Mouse (Mus musculus) bone marrow, adult 2 months (tissue): Measurements from ENCODE around the gene Rftn1. TPM values are rescaled to one million over a fixed set of nuclear protein-coding genes. Genes with fewer than 3 reads are reported as not detected.

Experiments
- H3K27ac ChIP-seq: fragments of 200-500 bp; 2 replicates; pipeline ENCODE4 v1.5.1; 2012; ENCODE audit warnings: low read depth, mild to moderate bottlenecking, control low read depth, inconsistent platforms, low read length; ENCODE audit not compliant: control insufficient read depth, poor library complexity, insufficient read depth
- H3K4me1 ChIP-seq: fragments of 200-500 bp; 2 replicates; pipeline ENCODE4 v1.6.1; 2011; ENCODE audit warnings: low read length; ENCODE audit not compliant: control insufficient read depth, insufficient read depth
- H3K4me3 ChIP-seq: fragments of 200-500 bp; replicated peaks from 2 replicates; pipeline ENCODE3; 2011; ENCODE audit warnings: mild to moderate bottlenecking, low read depth, low read length, control low read depth; ENCODE audit not compliant: control insufficient read depth
- CTCF ChIP-seq: fragments of 200-500 bp; IDR thresholded peaks from 2 replicates; pipeline ENCODE4 v1.5.1; 2011; ENCODE audit warnings: low read length, control low read depth; ENCODE audit not compliant: control insufficient read depth, insufficient read depth
- POLR2A ChIP-seq: fragments of 200-500 bp; IDR thresholded peaks from 2 replicates; pipeline ENCODE4 v1.6.1; 2011; ENCODE audit warnings: low read depth, mild to moderate bottlenecking, control low read depth, low read length, borderline replicate concordance; ENCODE audit not compliant: control insufficient read depth
- WGBS: fragments of 180-500 bp; shearing (Covaris S2); methylation state at CpG from one replicate; pipeline ENCODE4 v1.1.7; 2018; 5-methylcytosine and 5-hydroxymethylcytosine counted together
- polyA plus RNA-seq: library from polyadenylated mRNA; stranded (reverse); fragments of >200 nt; gene quantifications from 2 replicates; pipeline ENCODE4 v1.2.4, GENCODE M21; 2011; ENCODE audit warnings: low replicate concordance; ENCODE audit not compliant: missing spikeins, insufficient read depth, insufficient read length

The Rftn1 gene
- polyA plus RNA-seq, 1 experiment: 18.0 TPM

GRCm38 (mm10) chr17:50036751-50037385, 153.6 kb downstream of the Rftn1 start:
- Histone ChIP-seq H3K4me3 (no peak overlapping the region), H3K27ac (no peak overlapping the region), H3K4me1 (no peaks in the 10 kb centered on the region)
- 91% methylated on average over 14 of the region's 14 CpGs for WGBS
- TF ChIP-seq POLR2A (no peak), CTCF (no peak)

- Histone ChIP-seq H3K4me3 (no peak overlapping the region), H3K4me1 (no peaks in the 10 kb centered on the region), H3K27ac (no peak overlapping the region)
- TF ChIP-seq POLR2A (no peak), CTCF (no peak)
- 51% methylated on average over 6 of the region's 6 CpGs for WGBS
These were observed 156.8 kb downstream of the Rftn1 start for GRCm38 (mm10) chr17:50033698-50034097.

DNA sequence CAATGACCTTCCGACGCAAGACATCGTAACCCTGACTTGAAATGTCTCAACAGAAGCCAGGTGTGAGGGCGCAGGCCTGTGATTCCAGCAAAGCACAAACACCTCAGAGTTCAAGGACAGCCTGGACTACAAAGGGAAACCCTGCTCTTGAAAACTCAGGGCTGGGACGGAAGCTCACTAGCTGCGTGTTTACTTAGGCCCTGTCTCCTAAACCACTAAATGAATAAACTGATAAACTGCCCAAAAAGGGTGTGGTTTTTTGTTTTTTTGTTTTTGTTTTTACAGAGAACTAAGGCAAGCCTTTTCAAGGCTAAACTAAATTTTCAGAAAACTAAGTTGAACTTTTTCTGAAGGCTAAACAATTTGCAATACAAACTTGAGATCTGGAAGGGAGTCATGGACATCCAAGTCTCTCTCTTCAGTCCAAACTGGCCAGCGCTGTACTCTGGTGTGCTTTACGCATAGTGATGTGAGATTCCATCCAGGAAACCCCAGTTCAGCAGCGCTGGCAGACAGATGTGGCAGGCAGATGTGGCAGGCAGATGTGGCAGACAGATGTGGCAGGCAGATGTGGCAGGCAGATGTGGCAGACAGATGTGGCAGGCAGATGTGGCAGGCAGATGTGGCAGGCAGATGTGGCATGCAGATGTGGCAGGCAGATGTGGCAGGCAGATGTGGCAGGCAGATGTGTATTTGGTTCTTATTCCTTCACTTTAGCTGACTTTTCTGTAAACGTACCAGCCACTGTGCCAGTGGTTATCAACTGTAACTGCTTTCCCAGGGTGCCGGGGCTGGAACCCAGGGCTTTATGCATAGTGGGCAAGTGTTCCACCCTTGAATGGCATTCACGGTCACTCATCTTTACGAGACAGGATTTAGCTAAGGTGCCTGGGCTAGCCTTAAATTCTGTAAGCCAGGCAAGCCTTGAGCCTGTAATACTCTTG, 158.7 kb downstream of the Rftn1 start:
- Histone ChIP-seq H3K4me1 (no peaks in the 10 kb centered on the region; the same call in 1 of the 2 replicates), H3K4me3 (no peak overlapping the region), H3K27ac (0 out of 2 replicates have a peak overlapping the region, but pooled peaks have one; percentile 15)
- TF ChIP-seq POLR2A: no peak
- no peak for TF ChIP-seq CTCF
- 83% methylated on average over 13 of the region's 13 CpGs for WGBS

- Histone ChIP-seq H3K4me3 (no peak overlapping the region), H3K27ac (peak overlapping the region; percentile 70; the same call in 1 of the 2 replicates), H3K4me1 (peaks cover 7% of the 10 kb centered on the region)
- 32% methylated on average over 1 of the region's 1 CpGs for WGBS
- no peak for TF ChIP-seq POLR2A
- TF ChIP-seq CTCF: no peak
These were observed 164.8 kb downstream of the Rftn1 start for GRCm38 (mm10) chr17:50025651-50026050.

GRCm38 (mm10) chr17:50025173-50025626, 165.3 kb downstream of the Rftn1 start:
- WGBS: 7% methylated on average over 4 of the region's 4 CpGs
- TF ChIP-seq POLR2A (no peak), CTCF (no peak)
- H3K4me1 ChIP-seq: peaks cover 7% of the 10 kb centered on the region
- no peak overlapping the region for H3K4me3 ChIP-seq
- H3K27ac ChIP-seq: peak overlapping the region; percentile 70; the same call in 1 of the 2 replicates

DNA sequence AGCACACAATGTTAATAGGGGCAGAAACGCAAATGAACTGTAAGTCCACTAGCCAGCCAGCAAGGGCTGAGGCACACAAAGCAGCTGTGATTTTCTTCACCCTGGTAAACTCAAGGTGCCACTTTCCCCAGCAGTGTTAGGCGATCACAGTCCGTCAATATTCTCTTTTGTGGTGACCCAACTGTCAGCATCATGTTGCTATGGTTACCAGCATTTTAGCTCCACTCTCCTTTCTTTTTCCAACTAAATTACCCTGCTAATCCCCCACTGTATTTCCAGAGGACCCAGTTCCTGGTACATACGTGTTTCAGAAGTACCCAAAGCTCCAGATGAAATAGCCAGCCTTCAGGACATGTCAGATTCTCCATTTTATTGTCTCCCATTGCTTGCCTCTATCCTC, 169.1 kb downstream of the Rftn1 start:
- no peak overlapping the region for H3K4me3 ChIP-seq
- TF ChIP-seq CTCF (no peak), POLR2A (no peak)
- H3K27ac ChIP-seq: peak overlapping the region; percentile 45; the same call in 1 of the 2 replicates
- H3K4me1 ChIP-seq: peaks cover 8% of the 10 kb centered on the region
- 65% methylated on average over 4 of the region's 4 CpGs for WGBS

DNA sequence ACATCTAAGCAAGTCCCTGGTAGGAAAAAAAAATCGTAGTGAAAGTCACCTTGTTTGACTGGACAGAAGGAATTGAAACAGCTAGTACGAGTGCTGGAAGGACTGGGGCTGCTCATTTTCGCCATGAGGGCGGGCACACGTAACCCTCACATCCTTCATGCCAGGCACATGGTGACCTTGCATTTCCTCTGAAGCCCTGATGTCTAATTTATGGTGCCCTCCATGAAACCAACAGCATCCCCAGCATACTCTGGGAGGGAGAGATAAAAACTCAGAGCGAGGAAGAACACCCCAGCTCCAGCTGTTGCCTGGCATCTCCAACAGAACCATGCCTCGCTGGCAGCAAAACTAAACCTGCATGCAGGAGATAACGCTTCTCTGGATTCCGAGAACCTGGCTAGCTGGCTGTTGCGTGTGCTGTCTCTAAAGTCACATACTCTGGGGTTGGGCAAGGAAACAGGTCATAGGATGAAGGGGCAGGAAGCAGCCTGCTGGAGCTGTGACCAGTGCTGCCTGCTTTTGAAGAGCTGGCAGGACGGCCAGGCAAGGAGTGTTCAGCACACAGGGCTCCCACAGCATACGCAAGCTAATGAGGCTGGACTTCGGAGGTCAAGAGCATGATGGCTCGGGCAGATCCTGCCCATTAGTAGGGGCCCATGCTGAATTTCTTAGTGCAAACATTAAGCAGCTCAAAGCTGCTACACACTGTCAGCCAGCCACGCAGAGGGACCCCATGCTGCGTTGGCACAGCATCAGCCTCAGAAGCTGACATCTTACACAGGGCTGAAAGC, 170.1 kb downstream of the Rftn1 start:
- Histone ChIP-seq H3K4me3 (peak overlapping the region; percentile 23), H3K27ac (peak overlapping the region; percentile 97), H3K4me1 (peaks cover 4% of the 10 kb centered on the region)
- WGBS: 21% methylated on average over 16 of the region's 16 CpGs
- no peak for TF ChIP-seq CTCF
- peak; percentile 87 for TF ChIP-seq POLR2A

GRCm38 (mm10) chr17:50019819-50020210, 170.7 kb downstream of the Rftn1 start:
- WGBS: 43% methylated on average over 3 of the region's 3 CpGs
- TF ChIP-seq CTCF (no peak), POLR2A (no peak)
- H3K4me3 ChIP-seq: no peak overlapping the region
- peak overlapping the region; percentile 97 for H3K27ac ChIP-seq
- peaks cover 4% of the 10 kb centered on the region for H3K4me1 ChIP-seq
